ENCODE assay signal across 17 mouse cellular contexts in genomic region chr5:27265281-27265680, GRCm38 (mm10).
DNase-seq lines count a peak whose midpoint lies in the region; ATAC-seq lines count a peak whose summit lies in the region.
"Had no signal": no experiment of that assay in that cellular context is flagged by ENCODE, and none has a peak within 500 bp of the region (broad histone marks: within the 10 kb centered on the region; RNA-seq: fewer than 3 reads in every experiment).

No protein-coding gene starts in this region.

- H3K9me3 ChIP-seq in hindbrain, embryonic 13.5 days, result no peaks in the 10 kb centered on the region
- no peaks in the 10 kb centered on the region for H3K9me3 ChIP-seq in hindbrain, embryonic 11.5 days (ENCODE audit: control insufficient read depth, low read length)
- H3K9me3 ChIP-seq in neural tube, embryonic 13.5 days, result no peaks in the 10 kb centered on the region
- H3K9me3 ChIP-seq in midbrain, embryonic 15.5 days, result no peaks in the 10 kb centered on the region
- no peaks in the 10 kb centered on the region for H3K9me3 ChIP-seq in forebrain, embryonic 15.5 days
- H3K9me3 ChIP-seq: embryonic facial prominence, embryonic 12.5 days had no signal

- DNase-seq in hindbrain, embryonic 11.5 days (ENCODE audit: low spot score), result no peak
- DNase-seq in neural tube, embryonic 10.5 days (ENCODE audit: extremely low spot score, low spot score), result no peak
- DNase-seq in embryo, embryonic 11 days, result no peak
- DNase-seq: gastrocnemius, postnatal 36 days; kidney, adult 11 months; layer of hippocampus, postnatal 36 days; liver; lung, postnatal 10 days; right cerebral cortex, adult 18-20 months had no signal

- no peak for ATAC-seq in hindbrain, embryonic 13.5 days (ENCODE audit: low FRiP score)
- no peak for ATAC-seq in hindbrain, embryonic 11.5 days (ENCODE audit: low FRiP score)
- ATAC-seq in neural tube, embryonic 13.5 days (ENCODE audit: low read depth), result no peak
- ATAC-seq in midbrain, embryonic 15.5 days (replicated peaks), result no peak
- ATAC-seq in forebrain, embryonic 15.5 days (replicated peaks), result no peak
- ATAC-seq: forebrain, embryonic 14.5 days had no signal

- H3K36me3 ChIP-seq in hindbrain, embryonic 13.5 days, result no peaks in the 10 kb centered on the region
- H3K36me3 ChIP-seq in hindbrain, embryonic 11.5 days (ENCODE audit: control insufficient read depth, insufficient read depth, low read length), result no peaks in the 10 kb centered on the region
- H3K36me3 ChIP-seq in neural tube, embryonic 13.5 days, result no peaks in the 10 kb centered on the region
- no peaks in the 10 kb centered on the region for H3K36me3 ChIP-seq in midbrain, embryonic 15.5 days (replicated peaks)
- H3K36me3 ChIP-seq in forebrain, embryonic 15.5 days, result no peaks in the 10 kb centered on the region
- H3K36me3 ChIP-seq: embryonic facial prominence, embryonic 12.5 days had no signal

- 74% methylated on average over 3 of the region's 3 CpGs for WGBS in hindbrain, embryonic 13.5 days
- WGBS in hindbrain, embryonic 11.5 days, result 82% methylated on average over 3 of the region's 3 CpGs
- WGBS in neural tube, embryonic 13.5 days, result 82% methylated on average over 3 of the region's 3 CpGs
- WGBS in midbrain, embryonic 15.5 days, result 74% methylated on average over 3 of the region's 3 CpGs
- 87% methylated on average over 3 of the region's 3 CpGs for WGBS in forebrain, embryonic 15.5 days

- no peak overlapping the region for H3K4me3 ChIP-seq in hindbrain, embryonic 13.5 days
- no peak overlapping the region for H3K4me3 ChIP-seq in hindbrain, embryonic 11.5 days (ENCODE audit: low read depth, low read length)
- no peak overlapping the region for H3K4me3 ChIP-seq in neural tube, embryonic 13.5 days
- H3K4me3 ChIP-seq in midbrain, embryonic 15.5 days, result no peak overlapping the region
- no peak overlapping the region for H3K4me3 ChIP-seq in forebrain, embryonic 15.5 days
- H3K4me3 ChIP-seq: embryonic facial prominence, embryonic 12.5 days; erythroblast, embryonic 14.5 days had no signal

- H3K4me1 ChIP-seq in hindbrain, embryonic 13.5 days (replicated peaks), result peaks cover 51% of the 10 kb centered on the region
- no peaks in the 10 kb centered on the region for H3K4me1 ChIP-seq in hindbrain, embryonic 11.5 days (replicated peaks; ENCODE audit: control insufficient read depth, insufficient read depth, low read length)
- H3K4me1 ChIP-seq in neural tube, embryonic 13.5 days (replicated peaks), result peaks cover 43% of the 10 kb centered on the region
- H3K4me1 ChIP-seq in midbrain, embryonic 15.5 days, result peaks cover 38% of the 10 kb centered on the region
- H3K4me1 ChIP-seq in forebrain, embryonic 15.5 days, result peaks cover 19% of the 10 kb centered on the region
- H3K4me1 ChIP-seq: embryonic facial prominence, embryonic 12.5 days had no signal

- no peak overlapping the region for H3K27ac ChIP-seq in hindbrain, embryonic 13.5 days
- H3K27ac ChIP-seq in hindbrain, embryonic 11.5 days (ENCODE audit: low read depth, low read length), result no peak overlapping the region
- H3K27ac ChIP-seq in neural tube, embryonic 13.5 days (replicated peaks), result no peak overlapping the region
- H3K27ac ChIP-seq in midbrain, embryonic 15.5 days, result no peak overlapping the region
- H3K27ac ChIP-seq in forebrain, embryonic 15.5 days (replicated peaks), result no peak overlapping the region
- H3K27ac ChIP-seq: embryonic facial prominence, embryonic 12.5 days; kidney, postnatal 0 days had no signal

- H3K27me3 ChIP-seq in hindbrain, embryonic 13.5 days, result no peaks in the 10 kb centered on the region
- no peaks in the 10 kb centered on the region for H3K27me3 ChIP-seq in hindbrain, embryonic 11.5 days (ENCODE audit: control insufficient read depth, insufficient read depth, low read length)
- no peaks in the 10 kb centered on the region for H3K27me3 ChIP-seq in neural tube, embryonic 13.5 days
- H3K27me3 ChIP-seq in midbrain, embryonic 15.5 days (replicated peaks), result no peaks in the 10 kb centered on the region
- H3K27me3 ChIP-seq in forebrain, embryonic 15.5 days, result no peaks in the 10 kb centered on the region
- H3K27me3 ChIP-seq: embryonic facial prominence, embryonic 12.5 days had no signal

- H3K9ac ChIP-seq in hindbrain, embryonic 13.5 days, result no peak overlapping the region
- H3K9ac ChIP-seq in hindbrain, embryonic 11.5 days (ENCODE audit: low read depth, low read length), result no peak overlapping the region
- no peak overlapping the region for H3K9ac ChIP-seq in neural tube, embryonic 13.5 days
- no peak overlapping the region for H3K9ac ChIP-seq in midbrain, embryonic 15.5 days
- H3K9ac ChIP-seq in forebrain, embryonic 15.5 days (replicated peaks), result no peak overlapping the region
- H3K9ac ChIP-seq: embryonic facial prominence, embryonic 12.5 days had no signal

- H3K4me2 ChIP-seq in hindbrain, embryonic 13.5 days, result peak overlapping the region; percentile 74
- H3K4me2 ChIP-seq in hindbrain, embryonic 11.5 days (replicated peaks; ENCODE audit: low read depth, low read length), result no peak overlapping the region
- H3K4me2 ChIP-seq in neural tube, embryonic 13.5 days, result peak overlapping the region; percentile 66
- H3K4me2 ChIP-seq in midbrain, embryonic 15.5 days, result peak overlapping the region; percentile 73
- H3K4me2 ChIP-seq in forebrain, embryonic 15.5 days (replicated peaks), result no peak overlapping the region
- H3K4me2 ChIP-seq: embryonic facial prominence, embryonic 12.5 days had no signal

Comparison
In these comparisons a context has a peak if more than half of its experiments do, and no peak if none do; other contexts are left out.
1. H3K4me2 ChIP-seq: peak in hindbrain, embryonic 13.5 days (single experiment), neural tube, embryonic 13.5 days (single experiment) and midbrain, embryonic 15.5 days (single experiment); none in hindbrain, embryonic 11.5 days (single experiment) and forebrain, embryonic 15.5 days (single experiment).